Mouse (Mus musculus) E14TG2a.4 (cell line): ENCODE measurements around the gene Gimap1.

Source experiments
- H3K27me3 ChIP-seq: 2 replicates; pipeline ENCODE4 v1.6.1; 2014; ENCODE audit warnings: low read length, control low read depth; ENCODE audit not compliant: insufficient read depth
- H3K36me3 ChIP-seq: 2 replicates; pipeline ENCODE4 v1.6.1; 2014; ENCODE audit warnings: low read length, control low read depth; ENCODE audit not compliant: insufficient read depth
- H3K4me1 ChIP-seq: replicated peaks from 2 replicates; pipeline ENCODE4 v1.6.1; 2014; ENCODE audit warnings: low read depth, low read length, control low read depth
- H3K4me3 ChIP-seq: replicated peaks from 2 replicates; pipeline ENCODE4 v1.5.1; 2014; ENCODE audit warnings: mild to moderate bottlenecking, low read length
- H3K9me3 ChIP-seq: 2 replicates; pipeline ENCODE4 v1.6.1; 2014; ENCODE audit warnings: low read length, control low read depth
- CTCF ChIP-seq: conservative IDR thresholded peaks from 2 replicates; pipeline ENCODE4 v1.5.1; 2014; ENCODE audit warnings: low read length
- NANOG ChIP-seq: IDR thresholded peaks from 2 replicates; pipeline ENCODE4 v1.6.1; 2014; ENCODE audit warnings: borderline replicate concordance, low read length, mixed read lengths
- POU5F1 ChIP-seq: IDR thresholded peaks from 2 replicates; pipeline ENCODE4 v1.6.1; 2014; ENCODE audit warnings: low read length, borderline replicate concordance

Gimap1 gene

DNA sequence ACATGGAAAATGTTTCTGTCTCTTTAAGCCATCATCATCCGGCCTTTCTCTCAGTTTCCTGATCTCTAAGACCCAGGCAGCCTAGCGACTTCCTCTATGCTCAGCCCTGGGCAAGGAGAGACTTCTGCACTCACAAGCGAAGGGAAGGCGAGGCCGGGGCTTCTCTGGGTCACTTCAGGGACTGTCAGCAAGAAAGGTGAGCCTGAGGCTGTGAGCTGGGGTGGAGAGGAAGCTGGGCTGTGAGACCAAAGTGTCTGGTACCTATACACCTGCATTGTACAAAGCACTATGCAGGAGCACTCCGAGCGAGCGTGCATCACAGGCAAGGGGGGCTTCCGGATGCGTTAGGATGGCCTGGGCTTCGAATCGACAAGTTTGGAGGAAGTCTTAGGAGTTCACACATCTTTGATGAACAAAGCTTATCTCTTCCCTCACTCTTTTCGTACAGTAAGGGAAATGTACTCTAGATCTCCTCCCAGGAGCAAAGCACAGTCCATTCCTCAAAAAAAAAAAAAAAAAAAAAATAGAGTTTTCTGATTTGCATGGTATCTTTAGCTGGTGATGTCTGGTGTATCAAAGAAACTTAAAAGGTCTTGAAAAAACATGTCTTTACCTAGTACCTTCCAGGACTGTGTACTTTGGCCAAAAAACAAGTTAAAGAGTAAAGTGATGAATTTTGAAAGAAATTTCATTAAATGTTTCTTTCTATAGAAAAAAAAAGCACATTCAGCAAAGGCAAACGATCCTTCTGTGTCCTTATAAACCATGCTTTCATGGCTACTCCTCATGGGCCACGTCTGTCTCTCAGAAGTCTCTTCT lies at the start of gene Gimap1:
Gimap1 (plus strand) TSS at position 94 of the 819 bp plus-strand sequence.
- Histone ChIP-seq H3K36me3 (no peaks in the 10 kb centered on the region), H3K27me3 (peaks cover 36% of the 10 kb centered on the region), H3K4me3 (no peak within 1 kb of the TSS), H3K4me1 (peaks cover 31% of the 10 kb centered on the region), H3K9me3 (no peaks in the 10 kb centered on the region)
- no peak for TF ChIP-seq POU5F1
- TF ChIP-seq CTCF = no peak
- TF ChIP-seq NANOG = no peak

DNA sequence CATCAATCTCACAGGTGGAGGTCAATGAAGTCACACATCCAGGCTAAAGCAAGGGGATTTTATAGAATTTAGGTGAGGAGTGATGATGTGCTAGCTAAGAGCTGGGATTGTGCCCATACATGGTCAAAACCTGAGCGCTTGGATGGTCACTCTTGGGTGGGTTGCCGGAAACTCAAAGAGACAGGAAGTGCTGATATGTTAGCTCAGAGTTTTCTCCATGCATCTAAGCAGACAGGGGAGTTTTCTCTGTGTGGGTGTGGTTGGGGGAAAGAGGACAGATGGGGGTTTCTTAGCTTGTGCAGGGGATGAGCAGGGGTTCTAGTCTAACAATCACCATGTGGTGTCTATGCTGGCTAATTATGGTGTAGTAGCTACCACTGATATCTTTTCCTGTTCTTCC lies 49.5 kb upstream of the Gimap1 start:
- H3K27me3 ChIP-seq = no peaks in the 10 kb centered on the region
- H3K36me3 ChIP-seq = no peaks in the 10 kb centered on the region
- TF ChIP-seq CTCF (no peak), NANOG (no peak), POU5F1 (no peak)
- H3K4me3 ChIP-seq = no peak overlapping the region
- H3K9me3 ChIP-seq = peaks cover 5% of the 10 kb centered on the region; the same call in 1 of the 2 replicates
- H3K4me1 ChIP-seq = no peaks in the 10 kb centered on the region

DNA sequence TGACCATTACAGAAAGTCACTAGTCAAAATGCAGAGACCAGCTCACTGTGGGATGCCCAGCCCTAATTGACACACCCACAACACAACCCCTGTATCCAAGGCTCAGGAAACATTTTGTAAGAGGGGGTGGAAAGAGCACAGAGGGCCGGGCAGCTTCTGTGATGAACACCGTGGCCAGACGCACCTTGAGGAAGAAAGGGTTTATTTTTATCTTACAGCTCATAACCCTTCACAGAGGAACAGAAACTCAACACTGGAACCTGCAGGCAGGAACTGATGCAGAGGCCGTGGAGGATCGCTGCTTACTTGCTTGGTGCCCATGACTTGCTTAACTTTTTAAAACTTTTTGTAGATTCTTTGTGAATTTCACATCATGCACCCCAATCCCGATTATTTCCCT lies 45.9 kb upstream of the Gimap1 start:
- no peak for TF ChIP-seq POU5F1
- no peaks in the 10 kb centered on the region for H3K4me1 ChIP-seq

DNA sequence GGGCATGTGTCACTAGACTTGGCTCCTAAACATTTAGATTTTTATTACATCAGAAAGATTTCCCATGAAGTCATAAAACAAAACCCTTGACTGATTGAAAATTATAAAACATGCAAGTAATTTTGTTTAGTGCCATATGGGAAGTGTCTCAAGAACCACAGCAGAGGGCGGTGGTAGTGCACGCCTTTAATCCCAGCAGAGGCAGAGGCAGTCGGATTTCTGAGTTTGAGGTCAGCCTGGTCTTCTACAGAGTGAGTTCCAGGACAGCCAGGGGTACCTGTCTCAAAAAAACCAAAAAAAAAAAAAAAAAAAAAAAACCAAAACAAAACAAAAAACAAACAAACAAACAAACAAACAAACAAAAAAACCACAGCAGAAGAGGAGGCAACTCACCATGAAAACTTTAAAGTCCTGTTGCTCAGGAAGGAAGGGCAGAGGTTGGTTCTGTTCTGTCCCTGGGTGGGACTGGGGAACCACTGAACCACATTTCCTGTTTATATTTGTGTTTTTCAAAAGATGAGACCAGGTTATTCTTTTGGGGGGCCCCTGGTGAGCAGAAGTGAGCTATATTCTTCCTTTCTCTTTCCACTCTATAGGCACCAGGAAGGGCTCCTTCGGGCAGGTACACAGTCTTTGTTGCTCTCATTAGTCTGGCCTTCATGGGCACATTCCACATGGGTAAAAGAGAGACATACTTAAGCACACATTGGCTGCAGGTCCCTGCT lies 41.9 kb upstream of the Gimap1 start:
- TF ChIP-seq CTCF (no peak), POU5F1 (no peak), NANOG (no peak)
- peaks cover 19% of the 10 kb centered on the region for H3K9me3 ChIP-seq
- no peak overlapping the region for H3K4me3 ChIP-seq

More for the DNA sequence above, 45.9 kb upstream of the Gimap1 start:
- Histone ChIP-seq H3K9me3 (peaks cover 19% of the 10 kb centered on the region), H3K36me3 (no peaks in the 10 kb centered on the region), H3K27me3 (no peaks in the 10 kb centered on the region), H3K4me3 (no peak overlapping the region)

DNA sequence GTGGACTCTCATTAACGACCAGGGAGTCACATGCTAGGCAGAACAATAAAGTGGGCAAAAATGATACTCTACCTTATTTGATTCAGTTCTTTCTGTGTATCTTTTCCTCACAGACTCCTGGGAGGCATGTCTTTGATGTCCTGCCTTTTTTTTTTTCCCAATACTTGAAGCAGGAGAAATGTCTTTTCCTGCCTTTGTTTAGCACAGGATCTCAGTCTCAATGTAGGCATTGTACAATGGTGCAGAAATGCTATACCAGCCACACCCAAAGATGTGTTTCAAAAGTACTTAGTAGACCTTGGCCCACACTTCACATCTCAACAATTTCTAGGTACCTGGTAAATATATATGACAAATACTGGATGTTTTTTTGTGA lies 41.3 kb upstream of the Gimap1 start:
- Histone ChIP-seq H3K9me3 (peaks cover 19% of the 10 kb centered on the region), H3K27me3 (no peaks in the 10 kb centered on the region), H3K36me3 (no peaks in the 10 kb centered on the region), H3K4me3 (no peak overlapping the region), H3K4me1 (no peaks in the 10 kb centered on the region)
- no peak for TF ChIP-seq POU5F1
- TF ChIP-seq NANOG = no peak
- TF ChIP-seq CTCF = no peak

More for the DNA sequence above, 41.9 kb upstream of the Gimap1 start:
- Histone ChIP-seq H3K36me3 (no peaks in the 10 kb centered on the region), H3K4me1 (no peaks in the 10 kb centered on the region), H3K27me3 (no peaks in the 10 kb centered on the region)

DNA sequence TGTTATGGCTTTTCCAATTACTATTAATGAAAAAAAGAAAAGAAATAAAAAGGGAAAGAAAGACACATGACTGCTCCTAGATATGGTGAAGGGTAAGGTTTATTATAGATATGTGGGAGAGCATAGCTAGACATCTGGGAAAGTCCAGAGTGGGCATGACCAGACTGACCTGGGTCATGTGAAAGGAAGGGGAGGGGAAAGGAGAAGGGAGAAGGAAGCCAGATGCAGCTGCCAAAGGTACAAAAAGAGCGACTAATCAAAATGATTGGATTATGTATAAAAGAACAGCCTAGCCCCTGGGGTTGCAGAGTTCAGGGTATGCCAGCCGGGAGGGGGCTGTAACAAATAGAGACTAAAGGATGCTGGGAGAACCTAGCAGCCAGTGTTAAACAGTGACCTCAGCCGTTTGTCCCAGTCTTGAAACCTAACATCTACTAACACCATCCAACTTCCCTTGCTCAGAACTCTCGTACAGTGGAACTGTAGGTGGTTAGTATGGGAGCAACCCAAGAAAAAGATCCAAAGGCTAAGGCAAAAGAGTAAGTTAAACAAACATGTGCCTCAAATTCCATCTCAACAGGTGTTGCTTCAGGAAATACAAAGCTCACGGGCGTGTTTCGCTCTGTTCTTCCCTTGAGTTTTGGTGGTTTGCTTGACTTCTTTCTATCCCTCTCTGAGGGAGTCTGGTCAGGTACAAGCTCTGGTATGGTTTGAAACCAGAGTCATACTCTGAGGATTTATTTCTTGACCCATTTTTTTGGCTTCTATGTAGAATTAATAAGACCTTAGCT lies 40.6 kb upstream of the Gimap1 start:
- Histone ChIP-seq H3K36me3 (no peaks in the 10 kb centered on the region), H3K4me1 (no peaks in the 10 kb centered on the region), H3K27me3 (no peaks in the 10 kb centered on the region)

DNA sequence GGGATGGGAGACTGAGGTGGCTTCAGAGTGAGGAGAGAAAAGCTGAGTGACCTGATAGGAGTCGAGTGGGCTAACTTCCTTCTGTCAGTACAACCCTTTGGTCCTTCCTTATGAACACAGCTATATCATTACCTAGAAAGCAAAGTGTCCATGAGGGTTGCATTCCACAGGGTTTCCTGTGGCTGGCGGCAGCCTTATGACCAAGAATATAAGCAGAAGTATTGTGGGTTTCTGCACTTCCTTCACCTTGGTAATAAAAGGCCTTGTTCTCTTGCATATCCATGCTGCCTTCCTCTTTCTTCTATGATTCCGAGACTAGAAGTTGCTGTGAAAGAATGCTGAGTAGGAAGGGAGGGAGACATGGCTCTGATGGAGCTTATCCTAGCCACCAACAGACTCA lies 40.0 kb upstream of the Gimap1 start:
- Histone ChIP-seq H3K4me1 (0 out of 2 replicates have a peak, but pooled peaks cover under 1% of the 10 kb centered on the region), H3K9me3 (peaks cover 18% of the 10 kb centered on the region), H3K36me3 (no peaks in the 10 kb centered on the region), H3K27me3 (no peaks in the 10 kb centered on the region), H3K4me3 (no peak overlapping the region)
- TF ChIP-seq CTCF (no peak), NANOG (no peak), POU5F1 (no peak)

More for the DNA sequence above, 40.6 kb upstream of the Gimap1 start:
- TF ChIP-seq NANOG (no peak), POU5F1 (no peak), CTCF (no peak)
- Histone ChIP-seq H3K4me3 (no peak overlapping the region), H3K9me3 (peaks cover 19% of the 10 kb centered on the region)

DNA sequence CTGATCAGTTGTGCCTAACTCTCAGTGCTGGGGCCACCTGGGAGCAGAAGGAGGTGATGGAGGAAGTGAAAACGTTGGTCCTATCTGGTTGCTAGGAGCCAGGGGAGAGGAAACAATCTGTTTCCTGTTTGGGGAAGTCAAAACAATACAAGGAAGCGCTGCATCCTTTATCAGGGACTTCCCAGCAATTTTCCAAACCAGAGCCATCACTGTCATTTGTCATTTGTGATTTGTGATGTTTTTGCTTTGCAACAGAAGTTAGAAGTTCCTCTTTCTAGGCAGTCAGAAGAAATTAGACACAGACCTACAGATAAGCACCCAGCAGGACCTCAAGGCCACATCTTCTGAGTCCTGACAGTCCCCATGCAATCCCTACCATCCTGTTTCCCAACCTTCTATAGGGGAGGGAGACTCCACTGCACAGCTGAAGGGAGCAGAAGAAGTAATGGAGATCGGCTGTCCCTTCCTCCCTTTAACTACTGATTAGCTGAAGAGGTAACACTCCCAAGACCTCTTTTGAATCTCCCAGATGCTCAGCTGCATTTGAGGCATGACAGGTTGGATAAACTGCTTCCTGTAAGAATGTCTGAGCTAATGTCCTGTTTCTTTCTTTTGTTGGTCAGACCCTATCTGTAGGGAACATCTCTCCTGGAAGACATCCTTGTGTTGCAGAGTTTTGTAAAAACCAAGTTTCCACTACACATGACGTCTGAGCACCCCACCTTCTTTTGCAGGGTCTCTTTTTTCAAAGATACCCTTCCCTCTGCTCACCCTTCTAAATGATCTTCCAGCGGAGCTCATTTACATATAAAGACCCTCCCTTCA lies 38.4 kb upstream of the Gimap1 start:
- no peaks in the 10 kb centered on the region for H3K36me3 ChIP-seq
- no peak overlapping the region for H3K4me3 ChIP-seq
- peaks cover 3% of the 10 kb centered on the region; the same call in 1 of the 2 replicates for H3K9me3 ChIP-seq
- TF ChIP-seq POU5F1 (no peak), CTCF (no peak), NANOG (no peak)
- 0 out of 2 replicates have a peak, but pooled peaks cover 5% of the 10 kb centered on the region for H3K4me1 ChIP-seq
- no peaks in the 10 kb centered on the region for H3K27me3 ChIP-seq
